Mouse (Mus musculus) cerebellum, adult 2 months (tissue): ENCODE data around the gene Pdzd7.

Experiments
- CTCF ChIP-seq: fragments of 200-500 bp; IDR thresholded peaks from 2 replicates; pipeline ENCODE4 v1.5.1; 2011; ENCODE audit warnings: low read depth, mild to moderate bottlenecking, control low read depth, low read length, moderate library complexity, borderline replicate concordance; ENCODE audit not compliant: insufficient read depth
- POLR2A ChIP-seq: fragments of 200-500 bp; IDR thresholded peaks from 2 replicates; pipeline ENCODE4 v1.6.1; 2011; ENCODE audit warnings: low read length, control low read depth, borderline replicate concordance; ENCODE audit not compliant: insufficient read depth

GRCm38 (mm10) chr19:45073871-45074542, 28.5 kb upstream of the Pdzd7 start:
- no peak for TF ChIP-seq POLR2A
- TF ChIP-seq CTCF: peak; percentile 86
